Mouse (Mus musculus) kidney, adult 18-20 months (tissue): ENCODE measurements around the gene Klhl8.

Experiments used
- DNase-seq: peaks from one replicate; pipeline ENCODE4 v3.0.0; 2021

Klhl8 gene

GRCm38 (mm10) chr5:103914335-103915226 is 3.5 kb upstream of the Klhl8 start:
- no peak for DNase-seq

DNA sequence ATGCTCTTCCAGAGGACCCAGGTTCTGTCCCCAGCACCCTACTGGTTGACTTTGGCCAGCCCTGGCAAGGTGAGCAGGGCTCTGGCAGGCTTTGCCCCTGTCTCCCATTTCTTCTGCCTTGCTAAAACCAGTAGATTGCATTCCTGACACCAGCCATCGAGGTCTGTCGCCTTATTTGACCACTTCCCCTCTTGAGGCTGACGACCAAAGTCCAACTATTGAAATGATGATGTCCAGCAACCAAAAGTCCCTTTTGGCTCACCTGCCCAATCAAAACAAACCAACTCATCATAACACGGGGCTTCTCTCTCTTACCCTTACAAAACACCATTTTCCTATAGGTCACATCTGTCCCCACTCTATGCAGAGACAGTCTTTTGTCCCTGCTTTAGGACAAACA is 2.1 kb upstream of the Klhl8 start:
- DNase-seq: no peak

DNA sequence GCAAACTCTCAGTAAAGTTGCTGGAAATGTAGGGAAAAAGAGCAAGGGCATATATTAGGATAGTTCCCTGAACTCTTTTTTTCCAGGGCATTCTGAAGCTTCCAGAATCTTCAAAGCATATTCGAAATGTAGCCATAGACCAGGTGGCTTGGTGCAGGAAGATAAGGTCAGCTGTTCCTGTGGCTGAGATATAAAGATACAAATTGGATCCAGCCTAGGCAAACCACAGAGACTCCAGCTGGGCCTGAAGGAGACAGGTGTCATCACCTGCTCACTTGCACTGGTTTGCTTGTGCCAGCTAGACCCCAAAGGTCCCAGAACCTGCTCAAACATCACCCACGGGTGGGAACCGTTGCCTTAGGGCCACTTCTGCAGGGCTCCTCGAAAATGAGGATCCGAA is 496 bp upstream of the Klhl8 start:
- no peak for DNase-seq

DNA sequence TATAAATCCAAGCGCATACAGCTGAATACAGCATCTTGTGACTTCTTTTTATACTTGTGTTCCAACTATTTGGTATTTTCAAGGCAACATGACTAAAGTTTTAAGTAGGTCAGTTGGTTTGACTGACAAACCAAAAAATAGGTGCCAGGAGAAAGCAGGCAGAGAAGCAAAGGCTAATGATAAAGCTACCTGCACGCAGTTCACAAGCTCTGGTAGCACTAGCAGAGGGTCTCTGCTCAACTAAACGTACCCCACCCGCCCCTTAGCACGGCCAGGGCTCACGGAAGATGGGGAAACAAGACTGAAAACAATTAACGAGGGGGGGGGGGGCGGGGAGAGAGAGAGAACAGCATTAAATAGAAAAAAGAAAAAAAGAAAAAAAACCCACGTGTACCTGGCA is 903 bp downstream of the Klhl8 start:
- DNase-seq: no peak

DNA sequence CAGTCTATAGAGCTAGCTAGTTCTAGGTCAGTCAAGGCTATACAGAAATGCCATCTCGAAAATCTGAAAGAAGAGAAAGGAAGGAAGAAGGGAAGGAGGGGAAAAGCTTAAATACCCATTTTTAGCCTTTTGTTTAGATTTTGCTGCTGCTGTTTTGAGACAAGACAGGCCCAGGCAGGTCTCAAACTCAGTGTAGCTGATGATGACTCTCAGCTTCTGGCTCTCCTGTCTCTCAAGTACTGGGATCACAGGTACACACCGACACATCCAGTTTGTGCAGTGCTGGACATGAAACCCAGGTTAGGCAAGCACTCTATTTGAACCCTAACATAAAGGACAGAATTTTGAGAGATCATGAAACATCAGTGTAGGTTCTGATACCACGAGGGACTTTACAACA is 1.6 kb downstream of the Klhl8 start:
- DNase-seq: no peak

- no peak for DNase-seq
Observed at GRCm38 (mm10) chr5:103908851-103909250, 2.2 kb downstream of the Klhl8 start.

- DNase-seq: no peak
Observed at GRCm38 (mm10) chr5:103907844-103908243, 3.2 kb downstream of the Klhl8 start.

DNA sequence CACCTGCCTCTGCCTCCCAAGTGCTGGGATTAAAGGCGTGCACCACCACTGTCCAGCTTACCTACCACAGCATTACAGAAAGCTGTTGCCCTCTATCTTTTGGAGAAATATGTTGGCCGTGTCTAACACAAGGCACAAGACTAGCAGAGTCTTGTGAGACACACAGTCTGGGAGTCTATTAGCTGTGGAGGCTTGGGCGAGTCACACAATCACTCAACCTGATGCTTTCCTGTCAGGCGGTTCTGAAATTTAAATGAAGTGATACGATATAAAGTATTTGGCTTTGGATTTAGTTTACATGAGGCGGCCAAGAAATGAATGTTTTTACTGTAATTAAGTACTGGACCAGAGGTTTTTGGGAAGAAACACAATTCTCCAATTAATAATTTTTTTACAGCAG is 4.9 kb downstream of the Klhl8 start:
- DNase-seq: no peak

- DNase-seq: no peak
Observed at GRCm38 (mm10) chr5:103898310-103898709, 12.7 kb downstream of the Klhl8 start.

- DNase-seq: no peak
Observed at GRCm38 (mm10) chr5:103889766-103890165, 21.3 kb downstream of the Klhl8 start.

GRCm38 (mm10) chr5:103863759-103864158 is 47.3 kb downstream of the Klhl8 start:
- no peak for DNase-seq

GRCm38 (mm10) chr5:103860622-103861021 is 50.4 kb downstream of the Klhl8 start:
- DNase-seq: no peak

- DNase-seq: no peak
Observed at GRCm38 (mm10) chr5:103857151-103857550, 53.9 kb downstream of the Klhl8 start.

DNA sequence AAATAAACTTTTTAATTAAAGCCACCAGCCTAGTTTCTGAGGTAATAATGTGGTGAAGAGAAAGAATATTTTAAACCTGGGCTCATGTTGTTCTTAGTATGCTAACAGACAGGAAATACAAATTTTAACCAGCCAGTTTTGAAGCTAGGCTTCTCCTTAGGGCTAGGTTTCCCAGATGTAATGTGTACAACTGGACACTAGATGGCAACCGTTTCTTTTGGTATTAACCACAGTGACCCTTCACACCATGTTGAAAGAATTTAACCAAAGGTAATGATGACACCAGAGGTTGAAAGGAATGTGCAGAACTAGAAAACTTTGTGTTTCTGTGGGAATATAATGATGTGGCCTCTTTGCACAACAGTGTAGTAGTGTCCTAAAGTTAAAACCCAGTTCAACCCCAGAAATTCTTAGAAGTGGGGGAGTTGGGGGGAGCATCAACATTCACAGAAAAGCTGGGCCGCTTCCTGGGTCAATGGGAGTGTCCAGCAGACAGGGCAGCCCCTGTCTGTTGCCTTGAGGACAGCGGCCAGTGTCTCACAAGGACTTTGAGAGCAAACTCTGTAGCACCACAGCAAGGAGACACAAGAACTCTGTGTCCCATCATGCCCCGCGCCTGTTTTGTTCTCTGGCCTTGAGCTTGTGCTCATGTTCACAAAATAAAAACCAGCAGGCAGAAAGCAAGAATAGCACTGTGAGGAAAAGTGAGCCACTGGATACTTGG is 54.6 kb downstream of the Klhl8 start:
- no peak for DNase-seq

DNA sequence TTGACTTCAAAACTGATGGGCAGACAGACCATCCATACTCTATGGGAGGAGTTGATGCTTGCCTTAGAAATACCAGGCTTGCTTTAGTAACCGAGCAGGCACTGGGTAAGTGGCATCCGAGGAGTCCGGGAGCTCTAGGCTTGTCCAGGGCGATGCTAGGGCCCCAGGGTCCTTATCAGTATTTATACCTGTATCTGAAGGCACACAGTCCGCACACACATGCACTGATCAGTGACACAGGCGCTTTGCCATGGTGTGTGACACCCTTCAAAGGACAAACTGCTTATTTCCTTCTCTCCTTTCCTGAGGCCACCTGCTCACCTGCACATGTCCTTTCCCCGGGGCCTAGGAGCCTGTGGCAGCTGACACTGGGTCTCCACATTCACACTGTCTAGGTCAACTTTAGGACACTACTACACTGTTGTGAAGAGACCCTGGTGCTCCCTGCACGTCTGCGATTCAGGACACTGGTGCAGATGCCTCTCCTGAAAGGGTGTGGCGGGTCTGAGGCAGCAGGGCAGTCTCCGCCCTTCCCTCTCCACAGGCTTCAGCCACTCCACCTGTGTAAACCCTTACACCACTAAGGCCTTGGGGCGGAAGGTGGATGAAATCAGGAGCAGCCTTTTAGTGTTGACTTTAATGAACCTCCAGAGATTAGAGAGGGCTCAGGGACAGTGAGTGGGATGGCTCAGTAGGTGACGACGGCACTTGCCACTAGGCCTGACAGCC is 55.4 kb downstream of the Klhl8 start:
- no peak for DNase-seq

GRCm38 (mm10) chr5:103854807-103855194 is 56.3 kb downstream of the Klhl8 start:
- no peak for DNase-seq

DNA sequence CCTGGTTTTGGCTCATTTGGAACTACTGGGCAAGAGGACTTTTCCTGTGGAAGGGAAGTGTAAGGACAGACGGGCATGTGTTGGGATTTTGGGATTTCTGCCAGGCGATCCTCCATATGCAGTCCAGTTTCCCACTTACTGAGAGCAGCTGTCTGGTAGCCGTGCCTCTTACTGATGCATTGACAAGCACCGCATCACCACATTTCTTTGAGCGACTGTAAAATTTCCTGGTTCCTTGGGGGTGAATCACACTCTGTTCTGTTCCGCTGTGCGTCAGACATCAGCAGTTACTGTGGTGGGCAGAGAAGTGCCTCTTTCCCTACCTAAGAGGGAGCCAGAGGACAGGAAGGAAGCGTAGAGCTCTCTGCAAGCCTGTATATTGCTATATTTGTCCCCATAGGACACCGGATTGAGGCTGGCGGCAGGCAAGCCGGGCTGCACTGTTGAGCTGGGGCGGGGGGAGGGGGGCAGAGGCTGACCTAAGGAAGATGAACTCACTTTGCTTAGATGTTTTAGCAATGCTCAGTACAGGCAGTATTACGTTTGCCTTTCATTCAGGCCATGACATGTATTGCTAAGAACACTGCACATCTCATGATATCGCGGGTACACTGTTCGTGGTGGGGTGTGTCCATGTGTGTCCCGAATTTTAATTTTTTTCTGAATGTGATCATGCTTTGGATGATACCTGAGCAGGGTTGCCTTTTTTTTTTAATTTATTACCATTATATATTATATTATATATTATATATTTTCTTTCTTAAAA is 56.8 kb downstream of the Klhl8 start:
- no peak for DNase-seq

DNA sequence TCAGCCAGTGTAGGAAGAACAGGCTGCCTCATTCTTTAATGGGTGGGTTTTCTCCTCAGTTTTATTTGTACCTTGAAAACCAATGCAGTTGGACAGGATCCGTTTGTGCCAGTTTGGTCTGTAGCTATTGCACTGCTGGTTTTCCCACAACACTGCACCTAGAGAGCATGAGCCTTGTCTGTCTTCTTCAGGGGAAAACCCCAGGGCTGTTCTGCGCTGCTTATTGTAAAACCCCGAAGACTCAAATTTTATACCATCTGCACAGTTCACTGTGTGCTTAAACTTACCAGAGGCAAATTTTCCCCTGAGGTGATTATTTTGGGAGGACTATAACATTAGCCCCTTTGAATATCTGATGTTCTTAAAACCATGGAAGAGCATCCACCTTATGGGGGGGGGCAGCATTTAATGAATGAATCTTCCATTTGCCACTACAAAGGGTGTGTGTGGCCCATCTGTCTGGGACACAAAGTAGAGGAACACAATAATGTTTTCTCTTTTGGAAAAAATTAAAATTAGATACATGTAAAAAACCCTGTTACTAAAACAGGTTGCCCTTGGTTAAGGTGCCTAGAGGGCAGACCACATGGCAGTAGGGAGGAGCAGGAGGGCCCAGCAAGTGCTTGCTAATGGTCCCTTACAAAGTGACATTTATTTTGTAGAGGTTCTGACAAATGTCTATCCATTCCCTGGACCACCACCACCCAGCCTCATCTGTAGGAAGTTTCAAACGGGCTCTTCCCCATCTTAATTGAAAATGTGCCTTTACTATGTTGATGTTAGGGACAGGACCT is 58.1 kb downstream of the Klhl8 start:
- no peak for DNase-seq

- peak; percentile 74 for DNase-seq
Observed at GRCm38 (mm10) chr5:103848546-103848945, 62.5 kb downstream of the Klhl8 start.

GRCm38 (mm10) chr5:103846609-103847008 is 64.5 kb downstream of the Klhl8 start:
- no peak for DNase-seq

GRCm38 (mm10) chr5:103846154-103846551 is 64.9 kb downstream of the Klhl8 start:
- no peak for DNase-seq
